Mouse (Mus musculus): ENCODE data around the gene Uaca. TPM values are rescaled to one million over a fixed set of nuclear protein-coding genes. Genes with fewer than 3 reads are reported as not detected.
A peak's percentile ranks its signal among the peaks of the same experiment; 100 is the strongest.

The Uaca gene
- polyA plus RNA-seq, 1 experiment from 2014 or later = 26.2 TPM

- no peak for ATAC-seq (replicated peaks; ENCODE audit: low FRiP score, low TSS enrichment, low read depth)
- Histone ChIP-seq H3K9ac (ENCODE audit: low read length) (no peak overlapping the region), H3K4me2 (ENCODE audit: low read length) (no peak overlapping the region), H3K9me3 (ENCODE audit: control insufficient read depth, low read length) (0 out of 2 replicates have a peak, but pooled peaks cover 3% of the 10 kb centered on the region), H3K27ac (ENCODE audit: low read depth) (no peak overlapping the region), H3K36me3 (ENCODE audit: control insufficient read depth, insufficient read depth, low read length) (no peaks in the 10 kb centered on the region), H3K4me1 (replicated peaks; ENCODE audit: control insufficient read depth, insufficient read depth, low read length) (peaks cover 19% of the 10 kb centered on the region), H3K4me3 (ENCODE audit: low read depth, low read length) (no peak overlapping the region), H3K27me3 (replicated peaks; ENCODE audit: control insufficient read depth, insufficient read depth, low read length) (no peaks in the 10 kb centered on the region)
- no peak for DNase-seq (ENCODE audit: low spot score)
- 85% methylated on average over 8 of the region's 8 CpGs for WGBS
Observed at GRCm38 (mm10) chr9:60832233-60832632, 37.9 kb downstream of the Uaca start.

- no peak overlapping the region for H3K4me3 ChIP-seq (ENCODE audit: low read depth, low read length)
- H3K9me3 ChIP-seq (ENCODE audit: control insufficient read depth, low read length) = 0 out of 2 replicates have a peak, but pooled peaks cover 3% of the 10 kb centered on the region
- peaks cover 24% of the 10 kb centered on the region for H3K4me1 ChIP-seq (replicated peaks; ENCODE audit: control insufficient read depth, insufficient read depth, low read length)
- 67% methylated on average over 5 of the region's 5 CpGs for WGBS
- no peak overlapping the region for H3K4me2 ChIP-seq (ENCODE audit: low read length)
- H3K27ac ChIP-seq (ENCODE audit: low read depth) = no peak overlapping the region
- DNase-seq (ENCODE audit: low spot score) (no peak), ATAC-seq (replicated peaks; ENCODE audit: low FRiP score, low TSS enrichment, low read depth) (no peak)
- H3K27me3 ChIP-seq (replicated peaks; ENCODE audit: control insufficient read depth, insufficient read depth, low read length) = no peaks in the 10 kb centered on the region
- no peaks in the 10 kb centered on the region for H3K36me3 ChIP-seq (ENCODE audit: control insufficient read depth, insufficient read depth, low read length)
- no peak overlapping the region for H3K9ac ChIP-seq (ENCODE audit: low read length)
Observed at GRCm38 (mm10) chr9:60836151-60836550, 41.8 kb downstream of the Uaca start.

GRCm38 (mm10) chr9:60837078-60837448 lies 42.7 kb downstream of the Uaca start:
- 0 out of 2 replicates have a peak overlapping the region, but pooled peaks have one; percentile 3 for H3K4me3 ChIP-seq (ENCODE audit: low read depth, low read length)
- no peak overlapping the region for H3K9ac ChIP-seq (ENCODE audit: low read length)
- 0 out of 2 replicates have a peak, but pooled peaks cover 3% of the 10 kb centered on the region for H3K9me3 ChIP-seq (ENCODE audit: control insufficient read depth, low read length)
- H3K4me1 ChIP-seq (replicated peaks; ENCODE audit: control insufficient read depth, insufficient read depth, low read length) = peaks cover 24% of the 10 kb centered on the region
- 0 out of 2 replicates have a peak, but pooled peaks have one; percentile 5 for ATAC-seq (replicated peaks; ENCODE audit: low FRiP score, low TSS enrichment, low read depth)
- H3K36me3 ChIP-seq (ENCODE audit: control insufficient read depth, insufficient read depth, low read length) = 0 out of 2 replicates have a peak, but pooled peaks cover 6% of the 10 kb centered on the region
- peak overlapping the region; percentile 67 for H3K27ac ChIP-seq (ENCODE audit: low read depth)
- 58% methylated on average over 4 of the region's 4 CpGs for WGBS
- no peak for DNase-seq (ENCODE audit: low spot score)
- peak overlapping the region; percentile 32 for H3K4me2 ChIP-seq (ENCODE audit: low read length)
- H3K27me3 ChIP-seq (replicated peaks; ENCODE audit: control insufficient read depth, insufficient read depth, low read length) = no peaks in the 10 kb centered on the region

GRCm38 (mm10) chr9:60837449-60838141 lies 43.3 kb downstream of the Uaca start:
- Histone ChIP-seq H3K9me3 (ENCODE audit: control insufficient read depth, low read length) (0 out of 2 replicates have a peak, but pooled peaks cover 3% of the 10 kb centered on the region), H3K36me3 (ENCODE audit: control insufficient read depth, insufficient read depth, low read length) (peaks cover 7% of the 10 kb centered on the region; the same call in 1 of the 2 replicates), H3K9ac (ENCODE audit: low read length) (0 out of 2 replicates have a peak overlapping the region, but pooled peaks have one; percentile 0), H3K4me2 (ENCODE audit: low read length) (peak overlapping the region; percentile 32), H3K27me3 (replicated peaks; ENCODE audit: control insufficient read depth, insufficient read depth, low read length) (no peaks in the 10 kb centered on the region), H3K4me3 (ENCODE audit: low read depth, low read length) (peak overlapping the region; percentile 3; the same call in 1 of the 2 replicates), H3K4me1 (replicated peaks; ENCODE audit: control insufficient read depth, insufficient read depth, low read length) (peaks cover 24% of the 10 kb centered on the region), H3K27ac (ENCODE audit: low read depth) (peak overlapping the region; percentile 67)
- DNase-seq (ENCODE audit: low spot score) (no peak), ATAC-seq (replicated peaks; ENCODE audit: low FRiP score, low TSS enrichment, low read depth) (peak; percentile 70)
- 18% methylated on average over 20 of the region's 20 CpGs for WGBS

- peaks cover 11% of the 10 kb centered on the region; the same call in 1 of the 2 replicates for H3K36me3 ChIP-seq (ENCODE audit: control insufficient read depth, insufficient read depth, low read length)
- 0 out of 2 replicates have a peak, but pooled peaks cover 3% of the 10 kb centered on the region for H3K9me3 ChIP-seq (ENCODE audit: control insufficient read depth, low read length)
- no peak for ATAC-seq (replicated peaks; ENCODE audit: low FRiP score, low TSS enrichment, low read depth)
- H3K9ac ChIP-seq (ENCODE audit: low read length) = no peak overlapping the region
- H3K4me1 ChIP-seq (replicated peaks; ENCODE audit: control insufficient read depth, insufficient read depth, low read length) = peaks cover 24% of the 10 kb centered on the region
- H3K27me3 ChIP-seq (replicated peaks; ENCODE audit: control insufficient read depth, insufficient read depth, low read length) = no peaks in the 10 kb centered on the region
- H3K4me2 ChIP-seq (ENCODE audit: low read length) = peak overlapping the region; percentile 32
- H3K4me3 ChIP-seq (ENCODE audit: low read depth, low read length) = no peak overlapping the region
- DNase-seq (ENCODE audit: low spot score) = no peak
- 46% methylated on average over 9 of the region's 9 CpGs for WGBS
- H3K27ac ChIP-seq (ENCODE audit: low read depth) = peak overlapping the region; percentile 67; the same call in 1 of the 2 replicates
Observed at GRCm38 (mm10) chr9:60838331-60838872, 44.1 kb downstream of the Uaca start.

- Histone ChIP-seq H3K36me3 (ENCODE audit: control insufficient read depth, insufficient read depth, low read length) (peaks cover 11% of the 10 kb centered on the region; the same call in 1 of the 2 replicates), H3K9ac (ENCODE audit: low read length) (no peak overlapping the region), H3K4me1 (replicated peaks; ENCODE audit: control insufficient read depth, insufficient read depth, low read length) (peaks cover 24% of the 10 kb centered on the region), H3K4me2 (ENCODE audit: low read length) (no peak overlapping the region), H3K27me3 (replicated peaks; ENCODE audit: control insufficient read depth, insufficient read depth, low read length) (no peaks in the 10 kb centered on the region), H3K27ac (ENCODE audit: low read depth) (peak overlapping the region; percentile 51; the same call in 1 of the 2 replicates), H3K9me3 (ENCODE audit: control insufficient read depth, low read length) (no peaks in the 10 kb centered on the region), H3K4me3 (ENCODE audit: low read depth, low read length) (no peak overlapping the region)
- no peak for DNase-seq (ENCODE audit: low spot score)
- ATAC-seq (replicated peaks; ENCODE audit: low FRiP score, low TSS enrichment, low read depth) = no peak
- 36% methylated on average over 5 of the region's 5 CpGs for WGBS
Observed at GRCm38 (mm10) chr9:60841393-60841792, 47.1 kb downstream of the Uaca start.

- ATAC-seq (replicated peaks; ENCODE audit: low FRiP score, low TSS enrichment, low read depth) = no peak
- H3K4me2 ChIP-seq (ENCODE audit: low read length) = no peak overlapping the region
- H3K27me3 ChIP-seq (replicated peaks; ENCODE audit: control insufficient read depth, insufficient read depth, low read length) = no peaks in the 10 kb centered on the region
- no peak overlapping the region for H3K9ac ChIP-seq (ENCODE audit: low read length)
- H3K36me3 ChIP-seq (ENCODE audit: control insufficient read depth, insufficient read depth, low read length) = peaks cover 11% of the 10 kb centered on the region; the same call in 1 of the 2 replicates
- H3K4me3 ChIP-seq (ENCODE audit: low read depth, low read length) = no peak overlapping the region
- H3K4me1 ChIP-seq (replicated peaks; ENCODE audit: control insufficient read depth, insufficient read depth, low read length) = peaks cover 7% of the 10 kb centered on the region; the same call in 1 of the 2 replicates
- DNase-seq (ENCODE audit: low spot score) = no peak
- WGBS = 56% methylated on average over 6 of the region's 6 CpGs
- no peaks in the 10 kb centered on the region for H3K9me3 ChIP-seq (ENCODE audit: control insufficient read depth, low read length)
- H3K27ac ChIP-seq (ENCODE audit: low read depth) = no peak overlapping the region
Observed at GRCm38 (mm10) chr9:60843415-60844076, 49.2 kb downstream of the Uaca start.

- no peak overlapping the region for H3K4me3 ChIP-seq (ENCODE audit: low read depth, low read length)
- H3K4me2 ChIP-seq (ENCODE audit: low read length) = no peak overlapping the region
- no peaks in the 10 kb centered on the region for H3K27me3 ChIP-seq (replicated peaks; ENCODE audit: control insufficient read depth, insufficient read depth, low read length)
- H3K4me1 ChIP-seq (replicated peaks; ENCODE audit: control insufficient read depth, insufficient read depth, low read length) = 0 out of 2 replicates have a peak, but pooled peaks cover 6% of the 10 kb centered on the region
- DNase-seq (ENCODE audit: low spot score) (no peak), ATAC-seq (replicated peaks; ENCODE audit: low FRiP score, low TSS enrichment, low read depth) (no peak)
- WGBS = 32% methylated on average over 9 of the region's 9 CpGs
- H3K27ac ChIP-seq (ENCODE audit: low read depth) = peak overlapping the region; percentile 54
- no peaks in the 10 kb centered on the region for H3K9me3 ChIP-seq (ENCODE audit: control insufficient read depth, low read length)
- H3K9ac ChIP-seq (ENCODE audit: low read length) = no peak overlapping the region
- peaks cover 26% of the 10 kb centered on the region for H3K36me3 ChIP-seq (ENCODE audit: control insufficient read depth, insufficient read depth, low read length)
Observed at GRCm38 (mm10) chr9:60848730-60849129, 54.4 kb downstream of the Uaca start.
